Mouse (Mus musculus) cortical plate, adult 2 months (tissue): ENCODE results near the gene Tomm7.
"Not testable (repeated sequence)": the region's sequence is repeated elsewhere in the genome, so short reads cannot be mapped to it uniquely, and the experiment has no call there.

Source experiments
- CTCF ChIP-seq: fragments of 200-500 bp; IDR thresholded peaks from 2 replicates; pipeline ENCODE4 v1.5.1; 2011; ENCODE audit warnings: mild to moderate bottlenecking, control low read depth, low read length; ENCODE audit not compliant: insufficient read depth; ENCODE audit errors: extremely low read depth
- POLR2A ChIP-seq: fragments of 200-500 bp; IDR thresholded peaks from 2 replicates; pipeline ENCODE4 v1.6.1; 2011; ENCODE audit warnings: mild to moderate bottlenecking, low read length, control low read depth; ENCODE audit not compliant: insufficient read depth; ENCODE audit errors: extremely low read depth

- not testable (repeated sequence) for TF ChIP-seq CTCF, POLR2A
Measured at GRCm38 (mm10) chr5:23871323-23871722, 27.4 kb upstream of the Tomm7 start.
